Mouse (Mus musculus) T-helper 2 cell (primary cell): ENCODE results near the gene Agpat2.

Source experiments
- in situ Hi-C: fragments of 300-600 bp; cut with MboI, MseI; formaldehyde crosslinking; loops from one replicate; pipeline ENCODE4 v1.15.1; 2025; ENCODE audit warnings: high pct_unique_total_duplicates

Gene Agpat2

GRCm38 (mm10) chr2:26626081-26626480, 21.9 kb upstream of the Agpat2 start:
- in situ Hi-C loops: no loop called here

GRCm38 (mm10) chr2:26625419-26625818, 21.2 kb upstream of the Agpat2 start:
- in situ Hi-C loops: no loop called here

GRCm38 (mm10) chr2:26622984-26623383, 18.8 kb upstream of the Agpat2 start:
- in situ Hi-C loops: no loop called here

GRCm38 (mm10) chr2:26621246-26621645, 17.0 kb upstream of the Agpat2 start:
- in situ Hi-C loops: no loop called here

- in situ Hi-C loops: no loop called here
Observed at GRCm38 (mm10) chr2:26617928-26618327, 13.7 kb upstream of the Agpat2 start.

GRCm38 (mm10) chr2:26617331-26617730, 13.1 kb upstream of the Agpat2 start:
- in situ Hi-C loops: no loop called here

- in situ Hi-C loops: no loop called here
Observed at GRCm38 (mm10) chr2:26615459-26616124, 11.4 kb upstream of the Agpat2 start.

GRCm38 (mm10) chr2:26614903-26615302, 10.7 kb upstream of the Agpat2 start:
- in situ Hi-C loops: no loop called here

- in situ Hi-C loops: no loop called here
Observed at GRCm38 (mm10) chr2:26611896-26612295, 7.7 kb upstream of the Agpat2 start.

GRCm38 (mm10) chr2:26611054-26611453, 6.8 kb upstream of the Agpat2 start:
- in situ Hi-C loops: no loop called here

- in situ Hi-C loops: no loop called here
Observed at GRCm38 (mm10) chr2:26610526-26610925, 6.3 kb upstream of the Agpat2 start.

GRCm38 (mm10) chr2:26609261-26609661, 5.0 kb upstream of the Agpat2 start:
- in situ Hi-C loops: no loop called here

- in situ Hi-C loops: no loop called here
Observed at GRCm38 (mm10) chr2:26608781-26609180, 4.6 kb upstream of the Agpat2 start.

GRCm38 (mm10) chr2:26607056-26607910, 3.1 kb upstream of the Agpat2 start:
- in situ Hi-C loops: no loop called here

GRCm38 (mm10) chr2:26606579-26606978, 2.4 kb upstream of the Agpat2 start:
- in situ Hi-C loops: no loop called here

- in situ Hi-C loops: no loop called here
Observed at GRCm38 (mm10) chr2:26605331-26605730, 1.1 kb upstream of the Agpat2 start.

GRCm38 (mm10) chr2:26603159-26603558, 1.1 kb downstream of the Agpat2 start:
- in situ Hi-C loops: no loop called here

- in situ Hi-C loops: no loop called here
Observed at GRCm38 (mm10) chr2:26602631-26603030, 1.6 kb downstream of the Agpat2 start.

GRCm38 (mm10) chr2:26601595-26601994, 2.6 kb downstream of the Agpat2 start:
- in situ Hi-C loops: no loop called here

- in situ Hi-C loops: no loop called here
Observed at GRCm38 (mm10) chr2:26600664-26601063, 3.6 kb downstream of the Agpat2 start.

- in situ Hi-C loops: loop anchor here (10.0 kb wide), 1 partner anchor 555 kb away; no protein-coding TSS in a partner anchor
Observed at GRCm38 (mm10) chr2:26599965-26600364, 4.3 kb downstream of the Agpat2 start.

- in situ Hi-C loops: loop anchor here (10.0 kb wide), 1 partner anchor 554 kb away; no protein-coding TSS in a partner anchor
Observed at GRCm38 (mm10) chr2:26598462-26598861, 5.8 kb downstream of the Agpat2 start.

- in situ Hi-C loops: loop anchor here (10.0 kb wide), 1 partner anchor 553 kb away; no protein-coding TSS in a partner anchor
Observed at GRCm38 (mm10) chr2:26597810-26598209, 6.4 kb downstream of the Agpat2 start.
